Mouse (Mus musculus) right cerebral cortex, postnatal 36 days (tissue): ENCODE measurements around the gene Sectm1a.
"Not testable (repeated sequence)": the region's sequence is repeated elsewhere in the genome, so short reads cannot be mapped to it uniquely, and the experiment has no call there.

ENCODE experiments used
- DNase-seq, 2 experiments: peaks; one replicate each; pipeline ENCODE4 v3.0.0; 2022; ENCODE audit warnings: low spot score in 2 of 2, mixed read lengths in 1 of 2

Sectm1a gene

GRCm38 (mm10) chr11:121081120-121081519, at the start of gene Sectm1a:
Sectm1a (minus strand) TSS chr11:121081220.
- DNase-seq, result no peak

GRCm38 (mm10) chr11:121129616-121130015, 48.6 kb upstream of the Sectm1a start:
- DNase-seq, result no peak

GRCm38 (mm10) chr11:121127441-121127840, 46.4 kb upstream of the Sectm1a start:
- DNase-seq, result no peak

GRCm38 (mm10) chr11:121126395-121126794, 45.4 kb upstream of the Sectm1a start:
- DNase-seq, result no peak

- no peak for DNase-seq
Measured at GRCm38 (mm10) chr11:121125522-121126172, 44.6 kb upstream of the Sectm1a start.

GRCm38 (mm10) chr11:121123438-121123837, 42.4 kb upstream of the Sectm1a start:
- no peak for DNase-seq

GRCm38 (mm10) chr11:121122024-121122670, 41.1 kb upstream of the Sectm1a start:
- DNase-seq, result no peak

GRCm38 (mm10) chr11:121121151-121121550, 40.1 kb upstream of the Sectm1a start:
- DNase-seq, result no peak

- DNase-seq, result no peak
Measured at GRCm38 (mm10) chr11:121118577-121118976, 37.6 kb upstream of the Sectm1a start, which contains the start of gene Tex19.2. Tex19.2 (minus strand) TSS chr11:121118677.

GRCm38 (mm10) chr11:121118106-121118505, 37.1 kb upstream of the Sectm1a start:
- no peak for DNase-seq

GRCm38 (mm10) chr11:121112091-121112775, 31.2 kb upstream of the Sectm1a start:
- DNase-seq, result no peak

- no peak for DNase-seq
Measured at GRCm38 (mm10) chr11:121111601-121112000, 30.6 kb upstream of the Sectm1a start.

GRCm38 (mm10) chr11:121111051-121111450, 30.0 kb upstream of the Sectm1a start:
- no peak for DNase-seq

- no peak for DNase-seq
Measured at GRCm38 (mm10) chr11:121109986-121110385, 29.0 kb upstream of the Sectm1a start.

GRCm38 (mm10) chr11:121108061-121108460, 27.0 kb upstream of the Sectm1a start:
- no peak for DNase-seq

- DNase-seq, result not testable (repeated sequence)
Measured at GRCm38 (mm10) chr11:121107242-121107641, 26.2 kb upstream of the Sectm1a start.

GRCm38 (mm10) chr11:121101124-121101805, 20.2 kb upstream of the Sectm1a start:
- DNase-seq, result no peak

GRCm38 (mm10) chr11:121100692-121101091, 19.7 kb upstream of the Sectm1a start:
- DNase-seq, result no peak

- DNase-seq, result no peak
Measured at GRCm38 (mm10) chr11:121099762-121100161, 18.7 kb upstream of the Sectm1a start.

- DNase-seq, result no peak
Measured at GRCm38 (mm10) chr11:121092606-121093585, 11.9 kb upstream of the Sectm1a start.

GRCm38 (mm10) chr11:121090943-121091342, 9.9 kb upstream of the Sectm1a start:
- no peak for DNase-seq
